Mouse (Mus musculus) G1E-ER4 (cell line): ENCODE results near the gene Gm12258. TPM values are rescaled to one million over a fixed set of nuclear protein-coding genes. Genes with fewer than 3 reads are reported as not detected.

ENCODE experiments used
- GATA1 ChIP-seq: IDR thresholded peaks from one replicate; pipeline ENCODE4 v1.8.0; 2012; ENCODE audit warnings: low read length, inconsistent platforms
- polyA plus RNA-seq: library from polyadenylated mRNA; stranded (reverse); fragments of >175 nt; gene quantifications from 2 replicates; pipeline ENCODE4 v1.2.3, GENCODE M21; 2012

Gm12258 gene
- polyA plus RNA-seq, 1 experiment, result 0.12 TPM

- TF ChIP-seq GATA1, result no peak
Measured at GRCm38 (mm10) chr11:58870961-58871360, 24.0 kb downstream of the Gm12258 start.

- no peak for TF ChIP-seq GATA1
Measured at GRCm38 (mm10) chr11:58883756-58884155, 36.8 kb downstream of the Gm12258 start.

- TF ChIP-seq GATA1, result no peak
Measured at GRCm38 (mm10) chr11:58890511-58890910, 43.6 kb downstream of the Gm12258 start.

DNA sequence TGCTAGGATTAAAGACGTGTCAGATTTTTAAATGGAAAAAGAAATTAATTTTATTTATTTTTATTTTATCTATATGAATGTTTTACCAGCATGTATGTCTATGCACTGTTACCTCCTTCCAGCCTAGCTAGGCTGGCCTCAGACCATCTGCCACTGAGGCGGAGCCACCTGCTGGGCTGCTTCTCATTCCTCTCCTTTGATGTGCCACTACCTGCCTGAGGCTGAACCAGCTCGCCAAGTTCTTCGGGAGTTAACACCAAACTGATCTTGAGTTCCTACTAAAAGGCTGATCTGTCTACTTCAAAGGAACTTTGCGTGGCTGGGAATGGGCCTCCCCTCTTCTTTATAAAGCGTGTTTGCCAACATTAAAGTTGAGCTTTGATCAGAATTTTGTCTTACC lies 47.5 kb downstream of the Gm12258 start:
- TF ChIP-seq GATA1, result no peak

GRCm38 (mm10) chr11:58897485-58897884 lies 50.5 kb downstream of the Gm12258 start:
- TF ChIP-seq GATA1, result no peak

GRCm38 (mm10) chr11:58901080-58901479 lies 54.1 kb downstream of the Gm12258 start:
- TF ChIP-seq GATA1, result no peak

GRCm38 (mm10) chr11:58903511-58904409 lies 56.8 kb downstream of the Gm12258 start, which contains the start of gene Zfp39:
Zfp39 (minus strand) TSS chr11:58904225.
- no peak for TF ChIP-seq GATA1

DNA sequence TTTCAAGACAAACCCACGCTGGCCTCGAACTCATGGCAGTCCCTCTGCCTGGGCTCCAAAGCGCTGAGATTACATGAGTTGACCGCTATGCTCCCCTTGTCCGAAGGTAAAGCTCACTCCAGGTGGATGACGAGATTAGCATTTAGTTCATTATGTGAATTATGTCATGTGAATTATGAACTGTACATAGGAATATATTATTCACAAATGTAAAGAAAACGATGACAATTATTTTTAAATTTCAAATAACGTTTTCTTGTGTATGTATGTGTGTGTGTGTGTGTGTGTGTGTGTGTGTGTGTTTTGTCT lies 57.4 kb downstream of the Gm12258 start:
- TF ChIP-seq GATA1, result no peak

- no peak for TF ChIP-seq GATA1
Measured at GRCm38 (mm10) chr11:58904838-58905237, 57.9 kb downstream of the Gm12258 start.

Other genes starting within 250 kb of the Gm12258 start
- gene 2210407C18Rik, start 231.1 kb upstream of the Gm12258 start, polyA plus RNA-seq, result not detected in 2 replicates
- gene Olfr323, start 216.7 kb upstream of the Gm12258 start, polyA plus RNA-seq, result not detected in 2 replicates
- not detected in 2 replicates for gene Trim58, start 206.7 kb upstream of the Gm12258 start, polyA plus RNA-seq
- gene Olfr322, start 188.4 kb upstream of the Gm12258 start, polyA plus RNA-seq, result not detected in 2 replicates
- not detected in 2 replicates for gene Olfr320, start 166.1 kb upstream of the Gm12258 start, polyA plus RNA-seq
- not detected in 2 replicates for gene Olfr319, start 148.0 kb upstream of the Gm12258 start, polyA plus RNA-seq
- gene Olfr318, start 123.1 kb upstream of the Gm12258 start, polyA plus RNA-seq, result not detected in 2 replicates
- not detected in 2 replicates for gene Olfr317, start 107.9 kb upstream of the Gm12258 start, polyA plus RNA-seq
- gene Olfr316, start 94.4 kb upstream of the Gm12258 start, polyA plus RNA-seq, result not detected in 2 replicates
- gene Olfr315, start 74.0 kb upstream of the Gm12258 start, polyA plus RNA-seq, result not detected in 2 replicates
- gene Olfr314, start 64.2 kb upstream of the Gm12258 start, polyA plus RNA-seq, result not detected in 2 replicates
- gene Fam183b, start 45.2 kb upstream of the Gm12258 start, polyA plus RNA-seq, result not detected in 2 replicates
- gene Olfr313, start 32.2 kb upstream of the Gm12258 start, polyA plus RNA-seq, result not detected in 2 replicates
- gene Olfr312, start 17.9 kb upstream of the Gm12258 start, polyA plus RNA-seq, result not detected in 2 replicates
- gene Olfr311, start 7.9 kb upstream of the Gm12258 start, polyA plus RNA-seq, result not detected in 2 replicates
- gene 2810021J22Rik, start 20.1 kb downstream of the Gm12258 start, polyA plus RNA-seq, result 0.02 TPM in 1 of 2 replicates, not detected in the other
- gene Zfp39, start 57.1 kb downstream of the Gm12258 start, polyA plus RNA-seq, result 1.1 and 1.5 TPM in 2 replicates
- gene Btnl10, start 70.8 kb downstream of the Gm12258 start, polyA plus RNA-seq, result not detected in 2 replicates
- 434 and 543 TPM in 2 replicates for gene Rnf187, start 91.8 kb downstream of the Gm12258 start, polyA plus RNA-seq
- 0.11 TPM in 1 of 2 replicates, not detected in the other for gene Hist3h2ba, start 101.8 kb downstream of the Gm12258 start, polyA plus RNA-seq
- 4.0 and 6.8 TPM in 2 replicates for gene Hist3h2a, start 107.5 kb downstream of the Gm12258 start, polyA plus RNA-seq
- gene Trim17, start 107.5 kb downstream of the Gm12258 start, polyA plus RNA-seq, result 2.5 TPM in 1 of 2 replicates, not detected in the other
- gene Trim11, start 130.9 kb downstream of the Gm12258 start, polyA plus RNA-seq, result 78.0 and 93.7 TPM in 2 replicates